Mouse (Mus musculus): ENCODE data around the gene Cnih1. TPM values are rescaled to one million over a fixed set of nuclear protein-coding genes. Genes with fewer than 3 reads are reported as not detected.
"Not testable (repeated sequence)": the region's sequence is repeated elsewhere in the genome, so short reads cannot be mapped to it uniquely, and the experiment has no call there.

The Cnih1 gene
- polyA plus RNA-seq, 1 experiment from 2014 or later, result 194 TPM

- Histone ChIP-seq H3K27me3 (replicated peaks) (no peaks in the 10 kb centered on the region), H3K4me3 (no peak overlapping the region), H3K9me3 (no peaks in the 10 kb centered on the region), H3K4me1 (peaks cover 1% of the 10 kb centered on the region; the same call in 1 of the 2 replicates), H3K27ac (no peak overlapping the region), H3K36me3 (no peaks in the 10 kb centered on the region), H3K9ac (no peak overlapping the region), H3K4me2 (replicated peaks) (no peak overlapping the region)
- 94% methylated on average over 8 of the region's 8 CpGs for WGBS
- ATAC-seq (ENCODE audit: low FRiP score, low read depth), result no peak
These were observed 32.4 kb downstream of the Cnih1 start for GRCm38 (mm10) chr14:46755851-46756250.

- ATAC-seq (ENCODE audit: low FRiP score, low read depth); H3K4me3 ChIP-seq: not testable (repeated sequence)
These were observed 33.8 kb downstream of the Cnih1 start for GRCm38 (mm10) chr14:46754371-46754770.

GRCm38 (mm10) chr14:46745413-46745812 lies 42.8 kb downstream of the Cnih1 start:
- Histone ChIP-seq H3K9me3 (no peaks in the 10 kb centered on the region), H3K4me3 (no peak overlapping the region), H3K4me1 (no peaks in the 10 kb centered on the region), H3K27ac (no peak overlapping the region), H3K36me3 (no peaks in the 10 kb centered on the region), H3K4me2 (replicated peaks) (no peak overlapping the region), H3K27me3 (replicated peaks) (no peaks in the 10 kb centered on the region), H3K9ac (no peak overlapping the region)
- ATAC-seq (ENCODE audit: low FRiP score, low read depth), result no peak
- WGBS, result 92% methylated on average over 8 of the region's 8 CpGs

More at GRCm38 (mm10) chr14:46754371-46754770, 33.8 kb downstream of the Cnih1 start:
- H3K4me2 ChIP-seq (replicated peaks); H3K36me3 ChIP-seq; H3K27ac ChIP-seq; H3K27me3 ChIP-seq (replicated peaks); H3K4me1 ChIP-seq; H3K9me3 ChIP-seq; H3K9ac ChIP-seq: not testable (repeated sequence)
- 67% methylated on average over 9 of the region's 10 CpGs for WGBS

GRCm38 (mm10) chr14:46742674-46743073 lies 45.5 kb downstream of the Cnih1 start:
- no peaks in the 10 kb centered on the region for H3K27me3 ChIP-seq (replicated peaks)
- 92% methylated on average over 2 of the region's 2 CpGs for WGBS
- H3K4me2 ChIP-seq (replicated peaks), result no peak overlapping the region
- H3K4me3 ChIP-seq, result no peak overlapping the region
- H3K27ac ChIP-seq, result no peak overlapping the region
- H3K9ac ChIP-seq, result no peak overlapping the region
- no peak for ATAC-seq (ENCODE audit: low FRiP score, low read depth)
- no peaks in the 10 kb centered on the region for H3K9me3 ChIP-seq
- H3K4me1 ChIP-seq, result no peaks in the 10 kb centered on the region
- no peaks in the 10 kb centered on the region for H3K36me3 ChIP-seq

GRCm38 (mm10) chr14:46737346-46737745 lies 50.9 kb downstream of the Cnih1 start:
- not testable (repeated sequence) for H3K4me2 ChIP-seq (replicated peaks); H3K36me3 ChIP-seq; H3K9me3 ChIP-seq; ATAC-seq (ENCODE audit: low FRiP score, low read depth); H3K4me3 ChIP-seq; H3K4me1 ChIP-seq; H3K9ac ChIP-seq; H3K27ac ChIP-seq; H3K27me3 ChIP-seq (replicated peaks)

- H3K9ac ChIP-seq, result no peak overlapping the region
- WGBS, result 92% methylated on average over 4 of the region's 4 CpGs
- no peak for ATAC-seq (ENCODE audit: low FRiP score, low read depth)
These were observed 51.8 kb downstream of the Cnih1 start for GRCm38 (mm10) chr14:46736366-46736765.

GRCm38 (mm10) chr14:46734761-46735455 lies 53.3 kb downstream of the Cnih1 start:
- Histone ChIP-seq H3K27ac (no peak overlapping the region), H3K27me3 (replicated peaks) (no peaks in the 10 kb centered on the region), H3K4me2 (replicated peaks) (no peak overlapping the region), H3K4me1 (no peaks in the 10 kb centered on the region), H3K4me3 (no peak overlapping the region), H3K9ac (no peak overlapping the region), H3K9me3 (no peaks in the 10 kb centered on the region), H3K36me3 (no peaks in the 10 kb centered on the region)
- 91% methylated on average over 14 of the region's 14 CpGs for WGBS
- no peak for ATAC-seq (ENCODE audit: low FRiP score, low read depth)

More at GRCm38 (mm10) chr14:46736366-46736765, 51.8 kb downstream of the Cnih1 start:
- no peaks in the 10 kb centered on the region for H3K9me3 ChIP-seq
- no peak overlapping the region for H3K4me3 ChIP-seq
- H3K36me3 ChIP-seq, result no peaks in the 10 kb centered on the region
- H3K4me2 ChIP-seq (replicated peaks), result no peak overlapping the region
- H3K27me3 ChIP-seq (replicated peaks), result no peaks in the 10 kb centered on the region
- no peak overlapping the region for H3K27ac ChIP-seq
- no peaks in the 10 kb centered on the region for H3K4me1 ChIP-seq

- Histone ChIP-seq H3K4me3 (no peak overlapping the region), H3K4me2 (replicated peaks) (no peak overlapping the region), H3K4me1 (no peaks in the 10 kb centered on the region), H3K36me3 (no peaks in the 10 kb centered on the region), H3K27ac (no peak overlapping the region), H3K9me3 (no peaks in the 10 kb centered on the region), H3K27me3 (replicated peaks) (no peaks in the 10 kb centered on the region), H3K9ac (no peak overlapping the region)
- no peak for ATAC-seq (ENCODE audit: low FRiP score, low read depth)
- WGBS, result 88% methylated on average over 5 of the region's 5 CpGs
These were observed 53.9 kb downstream of the Cnih1 start for GRCm38 (mm10) chr14:46734262-46734661.

GRCm38 (mm10) chr14:46725743-46726142 lies 62.5 kb downstream of the Cnih1 start:
- Histone ChIP-seq H3K9me3 (no peaks in the 10 kb centered on the region), H3K4me2 (replicated peaks) (no peak overlapping the region)
- ATAC-seq (ENCODE audit: low FRiP score, low read depth), result no peak; the same call in 1 of the 2 replicates

More at GRCm38 (mm10) chr14:46725743-46726142, 62.5 kb downstream of the Cnih1 start:
- Histone ChIP-seq H3K27ac (no peak overlapping the region), H3K4me3 (no peak overlapping the region), H3K36me3 (no peaks in the 10 kb centered on the region), H3K9ac (no peak overlapping the region), H3K4me1 (no peaks in the 10 kb centered on the region), H3K27me3 (replicated peaks) (no peaks in the 10 kb centered on the region)
- 52% methylated on average over 3 of the region's 3 CpGs for WGBS

Other genes with a start within 250 kb of the Cnih1 start
- gene Cdkn3, start 27.9 kb downstream of the Cnih1 start, polyA plus RNA-seq (2016; fragmentation: Nextera tagmentation; extraction: Ambion mirVana), result 30.7 TPM in 2 replicates
- 96.7 and 106 TPM in 2 replicates for gene Gmfb, start 33.8 kb upstream of the Cnih1 start, polyA plus RNA-seq (2016; fragmentation: Nextera tagmentation; extraction: Ambion mirVana)
- gene Cgrrf1, start 43.7 kb upstream of the Cnih1 start, polyA plus RNA-seq (2016; fragmentation: Nextera tagmentation; extraction: Ambion mirVana), result 23.2 and 28.2 TPM in 2 replicates
- gene Samd4, start 94.4 kb upstream of the Cnih1 start, polyA plus RNA-seq (2016; fragmentation: Nextera tagmentation; extraction: Ambion mirVana), result 3.9 and 4.7 TPM in 2 replicates